Mouse (Mus musculus): ENCODE results near the gene Arhgef3. TPM values are rescaled to one million over a fixed set of nuclear protein-coding genes. Genes with fewer than 3 reads are reported as not detected.
A peak's percentile ranks its signal among the peaks of the same experiment; 100 is the strongest.

Gene Arhgef3
- polyA plus RNA-seq, 1 experiment = 48.5 TPM

DNA sequence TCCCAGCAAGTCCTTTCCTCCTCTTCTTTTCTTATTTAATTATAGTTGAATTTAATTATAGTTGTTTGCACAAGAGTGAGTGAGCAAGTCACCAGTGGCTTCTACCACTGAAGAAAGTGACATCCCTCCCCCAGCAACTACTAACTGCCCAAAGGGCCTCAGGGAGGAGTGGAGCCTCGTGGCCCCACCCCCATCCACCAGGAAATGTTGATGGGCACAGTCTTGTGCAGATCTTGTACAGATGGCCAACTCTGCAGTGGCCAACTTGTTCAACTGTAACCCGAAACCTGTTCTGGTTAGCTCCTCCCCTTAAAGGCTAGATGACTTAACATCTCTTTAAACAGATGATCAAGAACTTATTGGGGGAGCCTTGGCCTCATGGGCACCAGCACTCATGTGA, 275.0 kb downstream of the Arhgef3 start:
- DNase-seq = no peak
- 66% methylated on average over 2 of the region's 2 CpGs for WGBS
- Histone ChIP-seq H3K4me1 (ENCODE audit: control insufficient read depth, insufficient read depth, low read length) (no peaks in the 10 kb centered on the region), H3K4me3 (replicated peaks; ENCODE audit: extremely low read depth, low read depth, low read length) (no peak overlapping the region)
- TF ChIP-seq CTCF (IDR thresholded peaks at IDR 0.05; ENCODE audit: insufficient read depth, low read length) = no peak
- TF ChIP-seq POLR2A (IDR thresholded peaks at IDR 0.05; ENCODE audit: borderline replicate concordance, extremely low read depth, low read depth, low read length) = no peak

- TF ChIP-seq CTCF (IDR thresholded peaks at IDR 0.05; ENCODE audit: insufficient read depth, low read length) (no peak), POLR2A (IDR thresholded peaks at IDR 0.05; ENCODE audit: borderline replicate concordance, extremely low read depth, low read depth, low read length) (no peak)
- Histone ChIP-seq H3K4me1 (ENCODE audit: control insufficient read depth, insufficient read depth, low read length) (no peaks in the 10 kb centered on the region), H3K4me3 (replicated peaks; ENCODE audit: extremely low read depth, low read depth, low read length) (no peak overlapping the region)
- no peak for DNase-seq
- 57% methylated on average over 7 of the region's 7 CpGs for WGBS
These were observed 276.0 kb downstream of the Arhgef3 start for GRCm38 (mm10) chr14:27390663-27391062.

- DNase-seq = no peak
- WGBS = 70% methylated on average over 9 of the region's 9 CpGs
These were observed 277.1 kb downstream of the Arhgef3 start for GRCm38 (mm10) chr14:27391776-27392308.

GRCm38 (mm10) chr14:27392660-27393059, 278.0 kb downstream of the Arhgef3 start:
- no peak for TF ChIP-seq CTCF (IDR thresholded peaks at IDR 0.05; ENCODE audit: insufficient read depth, low read length)
- no peak for TF ChIP-seq POLR2A (IDR thresholded peaks at IDR 0.05; ENCODE audit: borderline replicate concordance, extremely low read depth, low read depth, low read length)
- no peak for DNase-seq
- Histone ChIP-seq H3K4me3 (replicated peaks; ENCODE audit: extremely low read depth, low read depth, low read length) (no peak overlapping the region), H3K4me1 (ENCODE audit: control insufficient read depth, insufficient read depth, low read length) (0 out of 2 replicates have a peak, but pooled peaks cover 2% of the 10 kb centered on the region)
- 100% methylated on average over 2 of the region's 2 CpGs for WGBS

More at GRCm38 (mm10) chr14:27391776-27392308, 277.1 kb downstream of the Arhgef3 start:
- Histone ChIP-seq H3K4me1 (ENCODE audit: control insufficient read depth, insufficient read depth, low read length) (0 out of 2 replicates have a peak, but pooled peaks cover 2% of the 10 kb centered on the region), H3K4me3 (replicated peaks; ENCODE audit: extremely low read depth, low read depth, low read length) (no peak overlapping the region)
- TF ChIP-seq POLR2A (IDR thresholded peaks at IDR 0.05; ENCODE audit: borderline replicate concordance, extremely low read depth, low read depth, low read length) (no peak), CTCF (IDR thresholded peaks at IDR 0.05; ENCODE audit: insufficient read depth, low read length) (no peak)

GRCm38 (mm10) chr14:27393806-27394205, 279.1 kb downstream of the Arhgef3 start:
- 65% methylated on average over 10 of the region's 10 CpGs for WGBS

DNA sequence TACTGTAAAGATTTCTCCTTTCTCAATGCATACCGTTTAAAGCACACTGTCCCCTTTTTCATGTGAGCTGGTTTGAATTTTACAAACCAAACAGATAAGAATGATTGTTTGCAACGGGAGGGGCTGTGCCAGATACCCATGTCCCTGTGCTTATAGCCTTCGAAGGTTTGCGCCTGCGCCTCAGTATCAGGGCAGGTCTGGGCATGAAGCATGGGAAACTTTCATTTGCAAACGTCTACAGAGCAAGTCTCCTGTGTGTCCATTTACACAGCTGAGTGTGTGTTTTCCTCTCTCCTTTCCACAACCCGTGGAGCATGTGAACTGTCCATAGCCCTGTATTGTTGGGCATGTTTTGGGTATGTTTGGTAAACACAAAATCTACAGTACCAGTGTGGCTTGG, 281.7 kb downstream of the Arhgef3 start:
- Histone ChIP-seq H3K4me3 (replicated peaks; ENCODE audit: extremely low read depth, low read depth, low read length) (no peak overlapping the region), H3K4me1 (ENCODE audit: control insufficient read depth, insufficient read depth, low read length) (peaks cover 8% of the 10 kb centered on the region)
- 69% methylated on average over 7 of the region's 7 CpGs for WGBS
- TF ChIP-seq POLR2A (IDR thresholded peaks at IDR 0.05; ENCODE audit: borderline replicate concordance, extremely low read depth, low read depth, low read length) (no peak), CTCF (IDR thresholded peaks at IDR 0.05; ENCODE audit: insufficient read depth, low read length) (no peak)
- no peak for DNase-seq

More at GRCm38 (mm10) chr14:27393806-27394205, 279.1 kb downstream of the Arhgef3 start:
- Histone ChIP-seq H3K4me3 (replicated peaks; ENCODE audit: extremely low read depth, low read depth, low read length) (no peak overlapping the region), H3K4me1 (ENCODE audit: control insufficient read depth, insufficient read depth, low read length) (0 out of 2 replicates have a peak, but pooled peaks cover 2% of the 10 kb centered on the region)
- TF ChIP-seq POLR2A (IDR thresholded peaks at IDR 0.05; ENCODE audit: borderline replicate concordance, extremely low read depth, low read depth, low read length) = no peak
- no peak for TF ChIP-seq CTCF (IDR thresholded peaks at IDR 0.05; ENCODE audit: insufficient read depth, low read length)
- DNase-seq = no peak

GRCm38 (mm10) chr14:27397526-27397925, 282.8 kb downstream of the Arhgef3 start:
- WGBS = 60% methylated on average over 6 of the region's 6 CpGs
- Histone ChIP-seq H3K4me1 (ENCODE audit: control insufficient read depth, insufficient read depth, low read length) (peaks cover 17% of the 10 kb centered on the region), H3K4me3 (replicated peaks; ENCODE audit: extremely low read depth, low read depth, low read length) (no peak overlapping the region)
- DNase-seq = no peak
- TF ChIP-seq CTCF (IDR thresholded peaks at IDR 0.05; ENCODE audit: insufficient read depth, low read length) (no peak), POLR2A (IDR thresholded peaks at IDR 0.05; ENCODE audit: borderline replicate concordance, extremely low read depth, low read depth, low read length) (no peak)

- no peak for DNase-seq
- TF ChIP-seq POLR2A (IDR thresholded peaks at IDR 0.05; ENCODE audit: borderline replicate concordance, extremely low read depth, low read depth, low read length) = no peak
- no peak for TF ChIP-seq CTCF (IDR thresholded peaks at IDR 0.05; ENCODE audit: insufficient read depth, low read length)
- H3K4me3 ChIP-seq (replicated peaks; ENCODE audit: extremely low read depth, low read depth, low read length) = no peak overlapping the region
- H3K4me1 ChIP-seq (ENCODE audit: control insufficient read depth, insufficient read depth, low read length) = peaks cover 28% of the 10 kb centered on the region
- 63% methylated on average over 6 of the region's 6 CpGs for WGBS
These were observed 285.8 kb downstream of the Arhgef3 start for GRCm38 (mm10) chr14:27400495-27400894.

DNA sequence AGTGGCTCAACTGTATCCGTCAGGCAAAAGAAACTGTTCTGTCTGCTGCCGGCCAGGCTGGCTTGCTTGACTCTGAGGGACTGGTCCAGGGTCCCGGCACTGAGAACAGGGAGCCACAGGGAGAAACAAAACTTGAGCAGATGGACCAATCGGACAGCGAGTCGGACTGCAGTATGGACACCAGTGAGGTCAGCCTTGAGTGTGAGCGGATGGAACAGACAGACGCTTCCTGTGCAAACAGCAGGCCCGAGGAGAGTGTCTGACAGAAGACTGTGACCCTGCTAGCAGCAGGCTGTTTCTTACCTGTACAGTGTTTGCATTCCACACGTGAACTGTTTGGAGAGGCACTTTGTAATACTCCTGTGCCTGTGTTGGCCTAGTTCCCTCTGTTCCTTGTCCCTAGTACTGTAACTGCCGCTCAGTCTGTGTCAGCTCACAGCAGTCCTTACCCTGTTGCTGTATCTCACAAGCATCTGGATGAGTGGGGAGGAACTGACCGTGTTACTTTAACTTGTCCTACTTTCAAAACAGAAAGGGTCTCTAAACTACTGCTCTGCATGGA, 287.1 kb downstream of the Arhgef3 start:
- no peak for TF ChIP-seq CTCF (IDR thresholded peaks at IDR 0.05; ENCODE audit: insufficient read depth, low read length)
- TF ChIP-seq POLR2A (IDR thresholded peaks at IDR 0.05; ENCODE audit: borderline replicate concordance, extremely low read depth, low read depth, low read length) = no peak
- H3K4me3 ChIP-seq (replicated peaks; ENCODE audit: extremely low read depth, low read depth, low read length) = no peak overlapping the region
- peak; percentile 45 for DNase-seq
- 40% methylated on average over 12 of the region's 12 CpGs for WGBS
- H3K4me1 ChIP-seq (ENCODE audit: control insufficient read depth, insufficient read depth, low read length) = peaks cover 26% of the 10 kb centered on the region

Data from lung, adult 2 months (tissue).